Mouse (Mus musculus) kidney, adult 18-20 months (tissue): ENCODE measurements around the gene Irak1.

Experiments used
- DNase-seq: peaks from one replicate; pipeline ENCODE4 v3.0.0; 2021

Irak1 gene

GRCm38 (mm10) chrX:73965307-73965706, 58.4 kb downstream of the Irak1 start:
- peak; percentile 34 for DNase-seq

GRCm38 (mm10) chrX:73964363-73964762, 59.4 kb downstream of the Irak1 start:
- peak; percentile 25 for DNase-seq
